Mouse (Mus musculus) erythroblast, embryonic 14.5 days (primary cell): Measurements from ENCODE around the gene Sp8.

ENCODE experiments used
- GATA1 ChIP-seq: IDR thresholded peaks from 2 replicates; pipeline ENCODE4 v1.6.1; 2012; ENCODE audit warnings: low read length, inconsistent platforms, mixed read lengths
- TAL1 ChIP-seq: IDR thresholded peaks from 3 replicates; pipeline ENCODE4 v1.6.1; 2012; ENCODE audit warnings: low read length, inconsistent platforms, mixed read lengths

DNA sequence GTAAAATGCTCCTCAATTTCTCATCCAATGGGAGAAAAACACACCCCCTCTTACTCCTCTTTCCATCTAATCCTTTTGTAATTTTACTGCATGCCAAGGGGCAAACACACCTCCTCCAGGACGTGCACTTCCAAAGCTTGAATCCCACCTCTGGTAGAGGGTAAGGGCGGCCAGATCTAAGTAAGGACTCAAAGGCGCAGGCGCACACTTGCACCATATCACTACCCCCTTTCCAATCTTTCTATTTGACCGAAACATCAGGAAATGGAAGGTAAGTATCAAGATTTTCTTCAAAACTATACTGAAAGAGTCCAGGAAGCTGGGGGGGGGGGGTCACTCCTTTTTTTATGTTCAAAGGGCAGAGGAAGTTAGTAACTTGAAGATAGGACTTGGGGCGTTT lies at the start of gene Sp8:
- TF ChIP-seq TAL1 = no peak
- no peak for TF ChIP-seq GATA1
